ENCODE assay signal across 12 mouse cellular contexts in genomic region chr2:172965249-172965648, GRCm38 (mm10). TPM values are rescaled to one million over a fixed set of nuclear protein-coding genes. Genes with fewer than 3 reads are reported as not detected.
DNase-seq lines count a peak whose midpoint lies in the region; ATAC-seq and TF ChIP-seq lines count a peak whose summit lies in the region.
"Had no signal": no experiment of that assay in that cellular context is flagged by ENCODE, and none has a peak within 500 bp of the region (broad histone marks: within the 10 kb centered on the region; RNA-seq: fewer than 3 reads in every experiment).

No protein-coding gene starts in this region.

- no peaks in the 10 kb centered on the region for H3K36me3 ChIP-seq in hindbrain, embryonic 12.5 days
- H3K36me3 ChIP-seq in hindbrain, embryonic 13.5 days: no peaks in the 10 kb centered on the region
- no peaks in the 10 kb centered on the region for H3K36me3 ChIP-seq in intestine, embryonic 16.5 days (ENCODE audit: control insufficient read depth, insufficient read depth, low read length)
- H3K36me3 ChIP-seq: liver, embryonic 15.5 days had no signal

- H3K27ac ChIP-seq in hindbrain, embryonic 12.5 days: no peak overlapping the region
- H3K27ac ChIP-seq in hindbrain, embryonic 13.5 days: no peak overlapping the region
- no peak overlapping the region for H3K27ac ChIP-seq in intestine, embryonic 16.5 days (ENCODE audit: low read length)
- H3K27ac ChIP-seq: liver, embryonic 15.5 days had no signal

- 44% methylated on average over 11 of the region's 11 CpGs for WGBS in hindbrain, embryonic 12.5 days
- 49% methylated on average over 11 of the region's 11 CpGs for WGBS in hindbrain, embryonic 13.5 days
- 22% methylated on average over 11 of the region's 11 CpGs for WGBS in intestine, embryonic 16.5 days

- in situ Hi-C loops in Patski (cut with MboI; ENCODE audit: low pct_unique_long_range_greater_than_20kb): no loop called here

- H3K27me3 ChIP-seq in hindbrain, embryonic 12.5 days: no peaks in the 10 kb centered on the region
- H3K27me3 ChIP-seq in hindbrain, embryonic 13.5 days: no peaks in the 10 kb centered on the region
- no peaks in the 10 kb centered on the region for H3K27me3 ChIP-seq in Patski
- H3K27me3 ChIP-seq in intestine, embryonic 16.5 days (replicated peaks; ENCODE audit: control insufficient read depth, insufficient read depth, low read length): no peaks in the 10 kb centered on the region
- H3K27me3 ChIP-seq: liver, embryonic 15.5 days had no signal

- POLR2A ChIA-PET in Patski (lab: Charles Lee): no interaction called here

- no peak for ATAC-seq in hindbrain, embryonic 12.5 days (ENCODE audit: low FRiP score)
- no peak for ATAC-seq in hindbrain, embryonic 13.5 days (ENCODE audit: low FRiP score)
- peak; percentile 76 for ATAC-seq in Patski
- ATAC-seq in intestine, embryonic 16.5 days: peak; percentile 66

- DNase-seq in Patski (ENCODE audit: low read depth, low spot score): no peak
- DNase-seq in kidney, postnatal 36 days: peak; percentile 76 to 82
- DNase-seq in left cerebral cortex, adult 8-10 months (ENCODE audit: low spot score in 2 of 2): no peak
- no peak for DNase-seq in gastrocnemius, postnatal 36 days
- DNase-seq in thymus, postnatal 14 days: no peak
- DNase-seq: adrenal gland, postnatal 10 days; thymus, adult 2 months had no signal

- H3K4me2 ChIP-seq in hindbrain, embryonic 12.5 days (replicated peaks): no peak overlapping the region
- no peak overlapping the region for H3K4me2 ChIP-seq in hindbrain, embryonic 13.5 days
- no peak overlapping the region for H3K4me2 ChIP-seq in intestine, embryonic 16.5 days (ENCODE audit: low read depth, low read length)
- H3K4me2 ChIP-seq: liver, embryonic 15.5 days had no signal

- TF ChIP-seq CTCF in Patski (IDR thresholded peaks at IDR 0.05): no peak

- intact Hi-C loops in gastrocnemius, postnatal 36 days (cut with DNase I): no loop called here

- no peak overlapping the region for H3K4me3 ChIP-seq in hindbrain, embryonic 12.5 days
- no peak overlapping the region for H3K4me3 ChIP-seq in hindbrain, embryonic 13.5 days
- no peak overlapping the region for H3K4me3 ChIP-seq in intestine, embryonic 16.5 days (ENCODE audit: low read length)
- H3K4me3 ChIP-seq: liver, embryonic 15.5 days had no signal

- peaks cover 4% of the 10 kb centered on the region; the same call in 1 of the 2 replicates for H3K9me3 ChIP-seq in hindbrain, embryonic 12.5 days (replicated peaks)
- no peaks in the 10 kb centered on the region for H3K9me3 ChIP-seq in hindbrain, embryonic 13.5 days
- H3K9me3 ChIP-seq in intestine, embryonic 16.5 days (ENCODE audit: control insufficient read depth, low read length): peaks cover 3% of the 10 kb centered on the region; the same call in 1 of the 2 replicates
- H3K9me3 ChIP-seq: liver, embryonic 15.5 days had no signal

- CTCF ChIA-PET in Patski (lab: Charles Lee): no interaction called here

- 0 out of 2 replicates have a peak overlapping the region, but pooled peaks have one; percentile 4 for H3K9ac ChIP-seq in hindbrain, embryonic 12.5 days
- no peak overlapping the region for H3K9ac ChIP-seq in hindbrain, embryonic 13.5 days
- H3K9ac ChIP-seq in intestine, embryonic 16.5 days (ENCODE audit: low read depth, low read length): 0 out of 2 replicates have a peak overlapping the region, but pooled peaks have one; percentile 24
- H3K9ac ChIP-seq: liver, embryonic 15.5 days had no signal

- H3K4me1 ChIP-seq in hindbrain, embryonic 12.5 days: 0 out of 2 replicates have a peak, but pooled peaks cover 2% of the 10 kb centered on the region
- no peaks in the 10 kb centered on the region for H3K4me1 ChIP-seq in hindbrain, embryonic 13.5 days (replicated peaks)
- 0 out of 2 replicates have a peak, but pooled peaks cover 3% of the 10 kb centered on the region for H3K4me1 ChIP-seq in intestine, embryonic 16.5 days (ENCODE audit: control insufficient read depth, insufficient read depth, low read length)
- H3K4me1 ChIP-seq: liver, embryonic 15.5 days had no signal

RNA-seq across cellular contexts. Expression of gene Spo11, which starts 12.3 kb away (rescaled TPM):
- 0.50 and 0.93 TPM in 2 replicates for polyA plus RNA-seq in hindbrain, embryonic 12.5 days (2016; fragmentation: Nextera tagmentation; extraction: Ambion mirVana)
- 0.79 and 0.87 TPM in 2 replicates for polyA plus RNA-seq in hindbrain, embryonic 13.5 days (2015; fragmentation: Nextera tagmentation; extraction: Ambion mirVana)
- 1.3 TPM for polyA plus RNA-seq in Patski (2021)
- 0.04 and 0.11 TPM in 2 replicates for polyA plus RNA-seq in intestine, embryonic 16.5 days (2015; fragmentation: Nextera tagmentation; extraction: Ambion mirVana)
- under 1 TPM; 0.32 to 0.59 (median 0.41) TPM for total RNA-seq in left cerebral cortex, adult 8-10 months (2022)
- total RNA-seq in gastrocnemius, postnatal 36 days (2021): under 1 TPM in 1 of 2 experiments, not detected in 1; 0.51 TPM
- total RNA-seq: adrenal gland, postnatal 10 days had no signal
- polyA plus RNA-seq: heart, embryonic 14.5 days; liver, embryonic 15.5 days had no signal

RNA-seq across cellular contexts. Expression of gene Bmp7, which starts 25.1 kb away (rescaled TPM):
- polyA plus RNA-seq in hindbrain, embryonic 12.5 days (2016; fragmentation: Nextera tagmentation; extraction: Ambion mirVana): 18.3 and 19.0 TPM in 2 replicates
- polyA plus RNA-seq in hindbrain, embryonic 13.5 days (2015; fragmentation: Nextera tagmentation; extraction: Ambion mirVana): 12.4 and 12.5 TPM in 2 replicates
- 12.3 TPM for polyA plus RNA-seq in Patski (2021)
- 19.6 and 24.9 TPM in 2 replicates for polyA plus RNA-seq in intestine, embryonic 16.5 days (2015; fragmentation: Nextera tagmentation; extraction: Ambion mirVana)
- total RNA-seq in left cerebral cortex, adult 8-10 months (2022): 10 to 100 TPM; 13.4 to 14.3 (median 13.9) TPM
- under 1 TPM; 0.37 to 0.74 TPM for total RNA-seq in gastrocnemius, postnatal 36 days (2021)

RNA-seq across cellular contexts. Expression of gene Rae1, which starts 34.7 kb away (rescaled TPM):
- polyA plus RNA-seq in hindbrain, embryonic 12.5 days (2016; fragmentation: Nextera tagmentation; extraction: Ambion mirVana): 111 and 126 TPM in 2 replicates
- polyA plus RNA-seq in hindbrain, embryonic 13.5 days (2015; fragmentation: Nextera tagmentation; extraction: Ambion mirVana): 118 and 120 TPM in 2 replicates
- 77.6 TPM for polyA plus RNA-seq in Patski (2021)
- 110 and 117 TPM in 2 replicates for polyA plus RNA-seq in intestine, embryonic 16.5 days (2015; fragmentation: Nextera tagmentation; extraction: Ambion mirVana)
- 10 to 100 TPM; 56.9 to 63.1 (median 62.1) TPM for total RNA-seq in left cerebral cortex, adult 8-10 months (2022)
- 10 to 100 TPM; 11.4 to 12.8 TPM for total RNA-seq in gastrocnemius, postnatal 36 days (2021)

RNA-seq across cellular contexts. Expression of gene Rbm38, which starts 55.0 kb away (rescaled TPM):
- polyA plus RNA-seq in hindbrain, embryonic 12.5 days (2016; fragmentation: Nextera tagmentation; extraction: Ambion mirVana): 38.9 and 44.8 TPM in 2 replicates
- polyA plus RNA-seq in hindbrain, embryonic 13.5 days (2015; fragmentation: Nextera tagmentation; extraction: Ambion mirVana): 20.6 and 22.1 TPM in 2 replicates
- polyA plus RNA-seq in Patski (2021): 27.5 TPM
- 62.6 and 64.6 TPM in 2 replicates for polyA plus RNA-seq in intestine, embryonic 16.5 days (2015; fragmentation: Nextera tagmentation; extraction: Ambion mirVana)
- total RNA-seq in left cerebral cortex, adult 8-10 months (2022): 1 to 10 TPM; 2.9 to 5.2 (median 3.6) TPM
- total RNA-seq in gastrocnemius, postnatal 36 days (2021): 100 to 1,000 TPM; 180 to 220 TPM

Comparison
In these comparisons a context has a peak if more than half of its experiments do, and no peak if none do; other contexts are left out.
1. ATAC-seq: peak in Patski (single experiment) and intestine, embryonic 16.5 days (single experiment); none in hindbrain, embryonic 12.5 days (single experiment) and hindbrain, embryonic 13.5 days (single experiment).
2. DNase-seq: peak in kidney, postnatal 36 days (2 of 2); none in Patski (single experiment), left cerebral cortex, adult 8-10 months (0 of 2), gastrocnemius, postnatal 36 days (0 of 2) and thymus, postnatal 14 days (single experiment).